Mouse (Mus musculus): Measurements from ENCODE around the gene Dynlt1c. TPM values are rescaled to one million over a fixed set of nuclear protein-coding genes. Genes with fewer than 3 reads are reported as not detected.
"Not testable (repeated sequence)": the region's sequence is repeated elsewhere in the genome, so short reads cannot be mapped to it uniquely, and the experiment has no call there.

Dynlt1c gene
- total RNA-seq, 2 experiments from 2014 or later, result 1.0 to 2.2 TPM

- not testable (repeated sequence) for DNase-seq
Measured at GRCm38 (mm10) chr17:6619271-6619670, 17.8 kb downstream of the Dynlt1c start.

GRCm38 (mm10) chr17:6620035-6620434 lies 18.6 kb downstream of the Dynlt1c start:
- DNase-seq, result not testable (repeated sequence)

- DNase-seq, result not testable (repeated sequence)
Measured at GRCm38 (mm10) chr17:6620730-6621451, 19.4 kb downstream of the Dynlt1c start.

- not testable (repeated sequence) for DNase-seq
Measured at GRCm38 (mm10) chr17:6621976-6622375, 20.5 kb downstream of the Dynlt1c start.

GRCm38 (mm10) chr17:6624926-6625558 lies 23.6 kb downstream of the Dynlt1c start:
- DNase-seq, result not testable (repeated sequence)

GRCm38 (mm10) chr17:6630398-6630797 lies 28.9 kb downstream of the Dynlt1c start:
- not testable (repeated sequence) for DNase-seq

- DNase-seq, result not testable (repeated sequence)
Measured at GRCm38 (mm10) chr17:6632850-6633249, 31.4 kb downstream of the Dynlt1c start.

- DNase-seq, result not testable (repeated sequence)
Measured at GRCm38 (mm10) chr17:6635781-6636180, 34.3 kb downstream of the Dynlt1c start.

GRCm38 (mm10) chr17:6636861-6637260 lies 35.4 kb downstream of the Dynlt1c start:
- no peak for DNase-seq

- not testable (repeated sequence) for DNase-seq
Measured at GRCm38 (mm10) chr17:6637434-6637833, 36.0 kb downstream of the Dynlt1c start.

GRCm38 (mm10) chr17:6638444-6638843 lies 37.0 kb downstream of the Dynlt1c start:
- DNase-seq, result not testable (repeated sequence)

- DNase-seq, result not testable (repeated sequence)
Measured at GRCm38 (mm10) chr17:6639486-6639885, 38.0 kb downstream of the Dynlt1c start.

GRCm38 (mm10) chr17:6640044-6640637 lies 38.7 kb downstream of the Dynlt1c start:
- DNase-seq, result not testable (repeated sequence)

GRCm38 (mm10) chr17:6640771-6641429 lies 39.4 kb downstream of the Dynlt1c start:
- DNase-seq, result not testable (repeated sequence)

- DNase-seq, result not testable (repeated sequence)
Measured at GRCm38 (mm10) chr17:6644210-6644609, 42.7 kb downstream of the Dynlt1c start.

GRCm38 (mm10) chr17:6644673-6645072 lies 43.2 kb downstream of the Dynlt1c start:
- DNase-seq, result not testable (repeated sequence)

- DNase-seq, result not testable (repeated sequence)
Measured at GRCm38 (mm10) chr17:6645668-6646067, 44.2 kb downstream of the Dynlt1c start.

- DNase-seq, result not testable (repeated sequence)
Measured at GRCm38 (mm10) chr17:6646841-6647240, 45.4 kb downstream of the Dynlt1c start.

- not testable (repeated sequence) for DNase-seq
Measured at GRCm38 (mm10) chr17:6647452-6647851, 46.0 kb downstream of the Dynlt1c start.

- DNase-seq, result not testable (repeated sequence)
Measured at GRCm38 (mm10) chr17:6650904-6651565, 49.6 kb downstream of the Dynlt1c start.

- DNase-seq, result not testable (repeated sequence)
Measured at GRCm38 (mm10) chr17:6653341-6653946, 52.0 kb downstream of the Dynlt1c start.

Data from heart, adult 18-20 months (tissue).